Mouse (Mus musculus): Measurements from ENCODE around the gene Abraxas2.

DNA sequence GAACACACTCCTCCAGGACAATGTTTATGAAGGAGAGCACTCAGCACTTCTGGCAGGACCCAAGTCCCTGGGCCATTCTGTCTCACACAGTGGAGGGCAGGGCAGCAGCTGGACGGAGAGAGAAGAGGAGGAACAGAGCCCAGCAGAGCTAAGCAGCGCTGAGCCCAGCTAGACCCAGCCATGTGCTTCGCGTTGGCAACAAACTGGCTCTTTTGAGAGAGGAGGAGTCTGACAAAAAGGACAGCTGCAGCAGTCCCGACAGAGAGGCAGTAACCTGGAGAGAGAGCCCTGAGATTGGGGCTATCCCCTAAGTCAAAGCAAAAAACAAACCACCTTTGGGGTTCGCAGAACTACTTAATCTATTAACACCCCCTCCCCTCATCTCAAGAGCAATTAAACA lies 48.7 kb upstream of the Abraxas2 start:
- TF ChIP-seq CTCF (IDR thresholded peaks at IDR 0.05; ENCODE audit: control insufficient read depth, insufficient read depth, insufficient read length) (no peak), MYOD1 (IDR thresholded peaks at IDR 0.05; ENCODE audit: control insufficient read depth, insufficient read length, low read depth) (no peak), MAX (IDR thresholded peaks at IDR 0.05) (no peak), MYOG (IDR thresholded peaks at IDR 0.05; ENCODE audit: control insufficient read depth, extremely low read depth, insufficient read length) (no peak), CEBPB (IDR thresholded peaks at IDR 0.05; ENCODE audit: low read depth) (no peak)
